Mouse (Mus musculus) MEL (cell line): ENCODE results near the gene Tmem114. TPM values are rescaled to one million over a fixed set of nuclear protein-coding genes. Genes with fewer than 3 reads are reported as not detected.

Experiments used
- DNase-seq: peaks from one replicate; pipeline ENCODE4 v3.0.0; 2011; ENCODE audit warnings: low read depth, low spot score
- H3K27ac ChIP-seq: 2 replicates; pipeline ENCODE4 v1.5.1; 2012; ENCODE audit warnings: low read depth, mild to moderate bottlenecking, control low read depth, low read length, moderate library complexity; ENCODE audit not compliant: control insufficient read depth
- H3K27me3 ChIP-seq, 2 experiments: fragments of 150-350 bp in 1 of 2; sonication (generic) in 1 of 2; 2 replicates each; pipeline ENCODE4 v1.6.1; 2012; ENCODE audit warnings: low read length in 2 of 2, mild to moderate bottlenecking in 2 of 2, improper control_type of control experiment in 1 of 2, moderate library complexity in 1 of 2; ENCODE audit not compliant: insufficient read depth in 2 of 2, control insufficient read depth in 1 of 2
- H3K36me3 ChIP-seq, 2 experiments: 2 replicates each; pipeline ENCODE4 v1.6.1; 2012 to 2014; ENCODE audit warnings: low read length in 2 of 2, improper control_type of control experiment in 1 of 2, inconsistent platforms in 1 of 2, mild to moderate bottlenecking in 1 of 2; ENCODE audit not compliant: insufficient read depth in 2 of 2, control insufficient read depth in 1 of 2
- H3K4me1 ChIP-seq, 2 experiments: fragments of 150-350 bp in 1 of 2; sonication (generic) in 1 of 2; 2 replicates each; pipeline ENCODE4 v1.6.1; 2012; ENCODE audit warnings: low read length in 2 of 2, improper control_type of control experiment in 1 of 2, mild to moderate bottlenecking in 1 of 2; ENCODE audit not compliant: insufficient read depth in 2 of 2, control insufficient read depth in 1 of 2
- H3K4me3 ChIP-seq, 2 experiments: fragments of 150-350 bp in 1 of 2; sonication (generic) in 1 of 2; 2 replicates each; pipeline ENCODE4 v1.5.1; 2012; ENCODE audit warnings: low read depth in 2 of 2, low read length in 2 of 2, mild to moderate bottlenecking in 2 of 2, moderate library complexity in 2 of 2, control low read depth in 1 of 2, improper control_type of control experiment in 1 of 2; ENCODE audit not compliant: control insufficient read depth in 1 of 2, insufficient read depth in 1 of 2
- H3K79me2 ChIP-seq: 2 replicates; pipeline ENCODE4 v1.6.1; 2012; ENCODE audit warnings: mild to moderate bottlenecking, low read length, moderate library complexity; ENCODE audit not compliant: control insufficient read depth, poor library complexity, insufficient read depth
- H3K9ac ChIP-seq: 2 replicates; pipeline ENCODE4 v1.6.1; 2012; ENCODE audit warnings: low read depth, mild to moderate bottlenecking, control low read depth, low read length, moderate library complexity; ENCODE audit not compliant: control insufficient read depth, poor library complexity, severe bottlenecking
- H3K9me3 ChIP-seq: fragments of 150-350 bp; sonication (generic); replicated peaks from 2 replicates; pipeline ENCODE4 v1.6.1; 2012; ENCODE audit warnings: mild to moderate bottlenecking, low read length, improper control_type of control experiment, moderate library complexity; ENCODE audit not compliant: insufficient read depth
- BHLHE40 ChIP-seq: IDR thresholded peaks from 2 replicates; pipeline ENCODE4 v1.6.1; 2012; ENCODE audit warnings: low read depth, mild to moderate bottlenecking, inconsistent platforms, low read length, improper control_type of control experiment, borderline replicate concordance
- CHD1 ChIP-seq: IDR thresholded peaks from 2 replicates; pipeline ENCODE4 v1.6.1; 2012; ENCODE audit warnings: low read depth, mild to moderate bottlenecking, inconsistent platforms, low read length, improper control_type of control experiment
- CHD2 ChIP-seq: IDR thresholded peaks from 2 replicates; pipeline ENCODE4 v1.6.1; 2011; ENCODE audit warnings: low read length, improper control_type of control experiment
- CTCF ChIP-seq, 3 experiments: IDR thresholded peaks in 2 of 3; conservative IDR thresholded peaks in 1 of 3; 2 replicates each; pipeline ENCODE4 v1.5.1; 2011 to 2012; ENCODE audit warnings: low read length in 3 of 3, low read depth in 2 of 3, mild to moderate bottlenecking in 2 of 3, improper control_type of control experiment in 1 of 3, inconsistent platforms in 1 of 3, mixed read lengths in 1 of 3, moderate library complexity in 1 of 3; ENCODE audit not compliant: control insufficient read depth in 1 of 3, insufficient read depth in 1 of 3, poor library complexity in 1 of 3, severe bottlenecking in 1 of 3
- EP300 ChIP-seq, 2 experiments: IDR thresholded peaks; 2 replicates each; pipeline ENCODE4 v1.6.1; 2011; ENCODE audit warnings: improper control_type of control experiment in 2 of 2, low read length in 2 of 2, low read depth in 1 of 2, mild to moderate bottlenecking in 1 of 2
- GATA1 ChIP-seq: IDR thresholded peaks from 2 replicates; pipeline ENCODE4 v1.6.1; 2011; ENCODE audit warnings: low read depth, low read length, improper control_type of control experiment
- HCFC1 ChIP-seq: IDR thresholded peaks from 2 replicates; pipeline ENCODE4 v1.6.1; 2012; ENCODE audit warnings: low read depth, mild to moderate bottlenecking, inconsistent platforms, low read length, improper control_type of control experiment, moderate library complexity
- MAX ChIP-seq: IDR thresholded peaks from 2 replicates; pipeline ENCODE4 v1.6.1; 2011; ENCODE audit warnings: low read length, improper control_type of control experiment
- MEF2A ChIP-seq: IDR thresholded peaks from 2 replicates; pipeline ENCODE4 v1.6.1; 2014; ENCODE audit warnings: low read depth, mild to moderate bottlenecking, inconsistent platforms, low read length, improper control_type of control experiment; ENCODE audit not compliant: poor library complexity, insufficient replicate concordance, severe bottlenecking; ENCODE audit errors: extremely low read depth
- MYC ChIP-seq: IDR thresholded peaks from 2 replicates; pipeline ENCODE4 v1.6.1; 2011; ENCODE audit warnings: low read depth, mild to moderate bottlenecking, low read length, improper control_type of control experiment, moderate library complexity
- NELFE ChIP-seq: IDR thresholded peaks from 2 replicates; pipeline ENCODE4 v1.6.1; 2011; ENCODE audit warnings: low read depth, low read length, improper control_type of control experiment
- NRF1 ChIP-seq: IDR thresholded peaks from 2 replicates; pipeline ENCODE4 v1.6.1; 2014; ENCODE audit warnings: low read depth, mild to moderate bottlenecking, inconsistent platforms, low read length, improper control_type of control experiment, moderate library complexity; ENCODE audit not compliant: poor library complexity, insufficient read depth, severe bottlenecking
- POLR2A ChIP-seq, 2 experiments: IDR thresholded peaks; 2 replicates each; pipeline ENCODE4 v1.6.1; 2011 to 2012; ENCODE audit warnings: low read length in 2 of 2, mild to moderate bottlenecking in 2 of 2, control low read depth in 1 of 2, improper control_type of control experiment in 1 of 2, low read depth in 1 of 2, moderate library complexity in 1 of 2; ENCODE audit not compliant: control insufficient read depth in 1 of 2, insufficient read depth in 1 of 2, poor library complexity in 1 of 2
- POLR2AphosphoS2 ChIP-seq: IDR thresholded peaks from 2 replicates; pipeline ENCODE4 v1.6.1; 2011; ENCODE audit warnings: low read length, improper control_type of control experiment
- POLR2AphosphoS5 ChIP-seq: IDR thresholded peaks from 2 replicates; pipeline ENCODE4 v1.6.1; 2012; ENCODE audit warnings: low read depth, borderline replicate concordance, mild to moderate bottlenecking, inconsistent platforms, low read length, moderate library complexity, mixed read lengths
- RAD21 ChIP-seq: IDR thresholded peaks from 2 replicates; pipeline ENCODE4 v1.6.1; 2011; ENCODE audit warnings: mild to moderate bottlenecking, low read depth, low read length, improper control_type of control experiment
- SMC3 ChIP-seq: IDR thresholded peaks from 2 replicates; pipeline ENCODE4 v1.6.1; 2011; ENCODE audit warnings: low read depth, low read length, improper control_type of control experiment
- TBP ChIP-seq: IDR thresholded peaks from 2 replicates; pipeline ENCODE4 v1.8.0; 2011; ENCODE audit warnings: low read depth, low read length, improper control_type of control experiment
- TCF12 ChIP-seq: IDR thresholded peaks from 2 replicates; pipeline ENCODE4 v1.6.1; 2014; ENCODE audit warnings: low read depth, mild to moderate bottlenecking, inconsistent platforms, low read length, improper control_type of control experiment, moderate library complexity
- UBTF ChIP-seq: IDR thresholded peaks from 2 replicates; pipeline ENCODE4 v1.6.1; 2012; ENCODE audit warnings: low read depth, mild to moderate bottlenecking, inconsistent platforms, low read length, improper control_type of control experiment, moderate library complexity, borderline replicate concordance; ENCODE audit not compliant: insufficient read depth
- USF2 ChIP-seq, 2 experiments: IDR thresholded peaks; 2 replicates each; pipeline ENCODE4 v1.6.1; 2011 to 2012; ENCODE audit warnings: improper control_type of control experiment in 2 of 2, low read length in 2 of 2, borderline replicate concordance in 1 of 2, inconsistent platforms in 1 of 2, low read depth in 1 of 2, mild to moderate bottlenecking in 1 of 2; ENCODE audit not compliant: insufficient read depth in 1 of 2
- ZMIZ1 ChIP-seq: IDR thresholded peaks from 2 replicates; pipeline ENCODE4 v1.6.1; 2012; ENCODE audit warnings: low read depth, mild to moderate bottlenecking, inconsistent platforms, low read length, improper control_type of control experiment, moderate library complexity
- ZNF384 ChIP-seq: IDR thresholded peaks from 2 replicates; pipeline ENCODE4 v1.6.1; 2012; ENCODE audit warnings: low read depth, mild to moderate bottlenecking, inconsistent platforms, low read length, improper control_type of control experiment
- polyA plus RNA-seq, 2 experiments: library from polyadenylated mRNA; stranded (reverse) in 1 of 2; unstranded in 1 of 2; fragments of >175 nt in 1 of 2; fragments of >200 nt in 1 of 2; gene quantifications; 2 replicates each; pipeline versions ENCODE4 v1.2.1 to v1.2.4; 2012; ENCODE audit warnings: low replicate concordance in 2 of 2, low read depth in 1 of 2; ENCODE audit not compliant: insufficient read length in 2 of 2, insufficient read depth in 1 of 2, missing spikeins in 1 of 2
- total RNA-seq: library from RNA; depleted of rRNA; stranded (reverse); fragments of 300-350 nt; gene quantifications from 2 replicates; pipeline ENCODE4 v1.2.3, GENCODE M21; 2012

Tmem114 gene
- total and polyA plus RNA-seq, 3 experiments, result not detected

- TF ChIP-seq POLR2AphosphoS2 (peak; percentile 77; the same call in 1 of the 2 replicates), POLR2A (IDR thresholded peaks at IDR 0.05; ENCODE audit: control insufficient read depth in 1 of 2, insufficient read depth in 1 of 2, low read depth in 1 of 2, low read length in 2 of 2, poor library complexity in 1 of 2) (peak; percentile 97 to 99), RAD21 (no peak), USF2 (IDR thresholded peaks at IDR 0.05; ENCODE audit: borderline replicate concordance in 1 of 2, insufficient read depth in 1 of 2, low read depth in 1 of 2, low read length in 2 of 2) (no peak), NELFE (peak; percentile 96), SMC3 (no peak), UBTF (no peak), CHD2 (no peak), POLR2AphosphoS5 (0 out of 2 replicates have a peak, but pooled peaks have one; percentile 33), MEF2A (no peak), TBP (peak; percentile 77; the same call in 1 of the 2 replicates), CHD1 (no peak), TCF12 (peak; percentile 39; the same call in 1 of the 2 replicates), GATA1 (no peak)
Measured at GRCm38 (mm10) chr16:8470603-8471481, 45.9 kb upstream of the Tmem114 start, which contains the start of gene Mettl22 (continued).

DNA sequence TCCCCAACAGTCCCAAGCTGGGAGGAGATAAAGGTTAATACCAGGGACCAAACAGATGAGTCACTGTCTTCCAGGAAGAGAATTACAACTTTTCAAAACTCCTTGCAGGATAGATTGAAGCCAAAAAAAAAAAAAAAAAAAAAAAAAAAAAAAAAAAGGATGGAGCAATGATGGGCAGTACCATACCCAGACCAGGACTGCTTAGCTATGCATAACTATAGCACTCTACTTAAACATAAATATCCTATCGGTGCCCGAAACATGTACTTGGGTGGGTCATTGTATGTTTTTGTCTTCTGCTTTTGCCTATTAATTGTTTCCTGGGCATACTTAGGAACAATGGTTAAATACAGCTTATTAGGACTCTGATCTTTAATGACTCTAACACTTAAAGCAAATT lies 45.2 kb upstream of the Tmem114 start:
- Histone ChIP-seq H3K9ac (peak overlapping the region; percentile 86), H3K36me3 (peaks cover 0 to 15% of the 10 kb centered on the region in 2 experiments; a peak in 2 of 4 replicates), H3K4me3 (peak overlapping the region; percentile 46 to 88), H3K27me3 (no peaks in the 10 kb centered on the region), H3K9me3 (no peaks in the 10 kb centered on the region), H3K27ac (no peak overlapping the region), H3K79me2 (peaks cover 10% of the 10 kb centered on the region), H3K4me1 (peaks cover 2 to 11% of the 10 kb centered on the region in 2 experiments)
- TF ChIP-seq EP300 (IDR thresholded peaks at IDR 0.05; ENCODE audit: low read depth in 1 of 2, low read length in 2 of 2) (no peak), ZNF384 (peak; percentile 73; the same call in 1 of the 2 replicates)
- peak; percentile 29 for DNase-seq

- DNase-seq, result peak; percentile 80
- peaks cover 2 to 17% of the 10 kb centered on the region in 2 experiments; a peak in 3 of 4 replicates for H3K4me1 ChIP-seq
- TF ChIP-seq HCFC1 (no peak), BHLHE40 (peak; percentile 60; the same call in 1 of the 2 replicates), SMC3 (peak; percentile 41), POLR2A (IDR thresholded peaks at IDR 0.05; ENCODE audit: control insufficient read depth in 1 of 2, insufficient read depth in 1 of 2, low read depth in 1 of 2, low read length in 2 of 2, poor library complexity in 1 of 2) (no peak), EP300 (IDR thresholded peaks at IDR 0.05; ENCODE audit: low read depth in 1 of 2, low read length in 2 of 2) (no peak), MAX (0 out of 2 replicates have a peak, but pooled peaks have one; percentile 39), MYC (0 out of 2 replicates have a peak, but pooled peaks have one; percentile 39), RAD21 (peak; percentile 53), ZMIZ1 (no peak), NRF1 (no peak), CTCF (IDR thresholded peaks at IDR 0.05 in 2 of 3, conservative IDR thresholded peaks at IDR 0.05 in 1 of 3; ENCODE audit: control insufficient read depth in 1 of 3, insufficient read depth in 1 of 3, low read depth in 2 of 3, low read length in 3 of 3, poor library complexity in 1 of 3, severe bottlenecking in 1 of 3) (peak; percentile 77 to 97 (median 83))
- TF ChIP-seq, all 39 proteins: peak for 6
- Histone ChIP-seq H3K27me3 (no peaks in the 10 kb centered on the region), H3K4me3 (no peak overlapping the region), H3K27ac (no peak overlapping the region), H3K9me3 (no peaks in the 10 kb centered on the region), H3K79me2 (no peaks in the 10 kb centered on the region), H3K9ac (no peak overlapping the region), H3K36me3 (peaks cover 0 to 6% of the 10 kb centered on the region in 2 experiments; a peak in 2 of 4 replicates)
Measured at GRCm38 (mm10) chr16:8459098-8459497, 34.2 kb upstream of the Tmem114 start.
